Mouse (Mus musculus) T-cell, adult 2 months (primary cell): ENCODE results near the gene Hbp1.

ENCODE experiments used
- DNase-seq: peaks from one replicate; pipeline ENCODE4 v3.0.0; 2022; ENCODE audit warnings: low spot score

The Hbp1 gene

GRCm38 (mm10) chr12:31949759-31950658 lies at the start of gene Hbp1:
Hbp1 (minus strand) TSS chr12:31950535.
- peak; percentile 99 for DNase-seq

GRCm38 (mm10) chr12:31998706-31999105 lies 48.4 kb upstream of the Hbp1 start:
- DNase-seq = no peak

- no peak for DNase-seq
Measured at GRCm38 (mm10) chr12:31997328-31997878, 47.1 kb upstream of the Hbp1 start.

GRCm38 (mm10) chr12:31996877-31997276 lies 46.5 kb upstream of the Hbp1 start:
- peak; percentile 43 for DNase-seq

- DNase-seq = no peak
Measured at GRCm38 (mm10) chr12:31990575-31990974, 40.2 kb upstream of the Hbp1 start.

GRCm38 (mm10) chr12:31989726-31990125 lies 39.4 kb upstream of the Hbp1 start:
- no peak for DNase-seq

- DNase-seq = no peak
Measured at GRCm38 (mm10) chr12:31986463-31986862, 36.1 kb upstream of the Hbp1 start.

GRCm38 (mm10) chr12:31985738-31986137 lies 35.4 kb upstream of the Hbp1 start:
- no peak for DNase-seq

- DNase-seq = no peak
Measured at GRCm38 (mm10) chr12:31984664-31985063, 34.3 kb upstream of the Hbp1 start.

GRCm38 (mm10) chr12:31984206-31984605 lies 33.9 kb upstream of the Hbp1 start:
- no peak for DNase-seq

- DNase-seq = no peak
Measured at GRCm38 (mm10) chr12:31983769-31984168, 33.4 kb upstream of the Hbp1 start.

- DNase-seq = no peak
Measured at GRCm38 (mm10) chr12:31983238-31983637, 32.9 kb upstream of the Hbp1 start.

GRCm38 (mm10) chr12:31977613-31978195 lies 27.4 kb upstream of the Hbp1 start:
- DNase-seq = no peak

GRCm38 (mm10) chr12:31976544-31976943 lies 26.2 kb upstream of the Hbp1 start:
- peak; percentile 35 for DNase-seq

GRCm38 (mm10) chr12:31973473-31974172 lies 23.3 kb upstream of the Hbp1 start:
- DNase-seq = peak; percentile 48

- DNase-seq = no peak
Measured at GRCm38 (mm10) chr12:31971547-31971946, 21.2 kb upstream of the Hbp1 start.

- DNase-seq = no peak
Measured at GRCm38 (mm10) chr12:31969111-31969510, 18.8 kb upstream of the Hbp1 start.

- DNase-seq = peak; percentile 57
Measured at GRCm38 (mm10) chr12:31967536-31967935, 17.2 kb upstream of the Hbp1 start.

GRCm38 (mm10) chr12:31966405-31966804 lies 16.1 kb upstream of the Hbp1 start:
- DNase-seq = no peak

GRCm38 (mm10) chr12:31965517-31966212 lies 15.3 kb upstream of the Hbp1 start:
- no peak for DNase-seq

- DNase-seq = no peak
Measured at GRCm38 (mm10) chr12:31964074-31964473, 13.7 kb upstream of the Hbp1 start.

- no peak for DNase-seq
Measured at GRCm38 (mm10) chr12:31955843-31956242, 5.5 kb upstream of the Hbp1 start.
